Mouse (Mus musculus): Measurements from ENCODE around the gene Kif17. TPM values are rescaled to one million over a fixed set of nuclear protein-coding genes. Genes with fewer than 3 reads are reported as not detected.

The Kif17 gene
- total RNA-seq, 1 experiment, result 0.40 TPM

GRCm38 (mm10) chr4:138344891-138345545, 94.8 kb downstream of the Kif17 start:
- Histone ChIP-seq H3K27ac (ENCODE audit: insufficient read depth, low read depth, low read length, poor library complexity, severe bottlenecking) (no peak overlapping the region), H3K9me3 (ENCODE audit: control insufficient read depth, insufficient read depth, low read depth, low read length) (no peaks in the 10 kb centered on the region), H3K9ac (ENCODE audit: insufficient read depth, low read depth, low read length, poor library complexity, severe bottlenecking) (no peak overlapping the region), H3K4me1 (ENCODE audit: control insufficient read depth in 2 of 2, insufficient read depth in 2 of 2, low read length in 2 of 2, poor library complexity in 1 of 2) (no peaks in the 10 kb centered on the region), H3K4me3 (ENCODE audit: insufficient read depth in 1 of 2, low read depth in 1 of 2, low read length in 2 of 2, poor library complexity in 1 of 2, severe bottlenecking in 1 of 2) (no peak overlapping the region), H3K36me3 (ENCODE audit: control insufficient read depth, insufficient read depth, low read length, poor library complexity, severe bottlenecking) (no peaks in the 10 kb centered on the region)
- in situ Hi-C loops (cut with MboI; ENCODE audit: low sequenced_read_pairs in 2 of 2, unreplicated experiment in 2 of 2), result no loop called here
- DNase-seq (ENCODE audit: low read depth, low spot score), result no peak
- TF ChIP-seq MAFK (IDR thresholded peaks at IDR 0.05; ENCODE audit: insufficient read depth, low read depth, low read length) (no peak), HCFC1 (IDR thresholded peaks at IDR 0.05; ENCODE audit: borderline replicate concordance, insufficient read depth, low read length) (no peak), ZNF384 (IDR thresholded peaks at IDR 0.05; ENCODE audit: low read depth, low read length) (no peak), ZC3H11A (IDR thresholded peaks at IDR 0.05; ENCODE audit: borderline replicate concordance, low read depth, low read length) (no peak), CHD2 (IDR thresholded peaks at IDR 0.05; ENCODE audit: low read depth, low read length) (no peak)

GRCm38 (mm10) chr4:138347280-138347679, 97.0 kb downstream of the Kif17 start:
- no peak overlapping the region for H3K9ac ChIP-seq (ENCODE audit: insufficient read depth, low read depth, low read length, poor library complexity, severe bottlenecking)
- no peak overlapping the region for H3K4me3 ChIP-seq (ENCODE audit: insufficient read depth in 1 of 2, low read depth in 1 of 2, low read length in 2 of 2, poor library complexity in 1 of 2, severe bottlenecking in 1 of 2)
- in situ Hi-C loops (cut with MboI; ENCODE audit: low sequenced_read_pairs in 2 of 2, unreplicated experiment in 2 of 2), result no loop called here
- no peak for DNase-seq (ENCODE audit: low read depth, low spot score)
- TF ChIP-seq ZNF384 (IDR thresholded peaks at IDR 0.05; ENCODE audit: low read depth, low read length), result no peak
- TF ChIP-seq CHD2 (IDR thresholded peaks at IDR 0.05; ENCODE audit: low read depth, low read length), result no peak
- no peaks in the 10 kb centered on the region; a peak in 1 of 4 replicates for H3K4me1 ChIP-seq (ENCODE audit: control insufficient read depth in 2 of 2, insufficient read depth in 2 of 2, low read length in 2 of 2, poor library complexity in 1 of 2)
- no peaks in the 10 kb centered on the region for H3K9me3 ChIP-seq (ENCODE audit: control insufficient read depth, insufficient read depth, low read depth, low read length)
- H3K36me3 ChIP-seq (ENCODE audit: control insufficient read depth, insufficient read depth, low read length, poor library complexity, severe bottlenecking), result no peaks in the 10 kb centered on the region
- H3K27ac ChIP-seq (ENCODE audit: insufficient read depth, low read depth, low read length, poor library complexity, severe bottlenecking), result no peak overlapping the region

- H3K27ac ChIP-seq (ENCODE audit: insufficient read depth, low read depth, low read length, poor library complexity, severe bottlenecking), result no peak overlapping the region
- TF ChIP-seq HCFC1 (IDR thresholded peaks at IDR 0.05; ENCODE audit: borderline replicate concordance, insufficient read depth, low read length) (no peak), ZC3H11A (IDR thresholded peaks at IDR 0.05; ENCODE audit: borderline replicate concordance, low read depth, low read length) (no peak), ZNF384 (IDR thresholded peaks at IDR 0.05; ENCODE audit: low read depth, low read length) (no peak), CHD2 (IDR thresholded peaks at IDR 0.05; ENCODE audit: low read depth, low read length) (no peak), MAFK (IDR thresholded peaks at IDR 0.05; ENCODE audit: insufficient read depth, low read depth, low read length) (no peak)
- in situ Hi-C loops (cut with MboI; ENCODE audit: low sequenced_read_pairs in 2 of 2, unreplicated experiment in 2 of 2), result no loop called here
- no peak for DNase-seq (ENCODE audit: low read depth, low spot score)
- no peak overlapping the region for H3K9ac ChIP-seq (ENCODE audit: insufficient read depth, low read depth, low read length, poor library complexity, severe bottlenecking)
- no peaks in the 10 kb centered on the region for H3K9me3 ChIP-seq (ENCODE audit: control insufficient read depth, insufficient read depth, low read depth, low read length)
- H3K36me3 ChIP-seq (ENCODE audit: control insufficient read depth, insufficient read depth, low read length, poor library complexity, severe bottlenecking), result no peaks in the 10 kb centered on the region
- H3K4me3 ChIP-seq (ENCODE audit: insufficient read depth in 1 of 2, low read depth in 1 of 2, low read length in 2 of 2, poor library complexity in 1 of 2, severe bottlenecking in 1 of 2), result no peak overlapping the region
- no peaks in the 10 kb centered on the region; a peak in 1 of 4 replicates for H3K4me1 ChIP-seq (ENCODE audit: control insufficient read depth in 2 of 2, insufficient read depth in 2 of 2, low read length in 2 of 2, poor library complexity in 1 of 2)
Measured at GRCm38 (mm10) chr4:138348716-138349115, 98.5 kb downstream of the Kif17 start.

Other genes with a start within 250 kb of the Kif17 start
- 27.2 and 31.1 TPM in 2 replicates for gene Hp1bp3, start 34.1 kb upstream of the Kif17 start, total RNA-seq (2012; rRNA removed)
- 2.9 and 4.6 TPM in 2 replicates for gene Sh2d5, start within 50 bp of the Kif17 start, total RNA-seq (2012; rRNA removed)
- 317 and 466 TPM in 2 replicates for gene Ddost, start 54.3 kb downstream of the Kif17 start, total RNA-seq (2012; rRNA removed)
- 13.4 and 14.2 TPM in 2 replicates for gene Pink1, start 75.9 kb downstream of the Kif17 start, total RNA-seq (2012; rRNA removed)
- gene Cda, start 117.6 kb downstream of the Kif17 start, total RNA-seq (2012; rRNA removed), result 1.9 and 3.1 TPM in 2 replicates
- 0.69 and 0.89 TPM in 2 replicates for gene Fam43b, start 146.1 kb downstream of the Kif17 start, total RNA-seq (2012; rRNA removed)
- gene Mul1, start 184.2 kb downstream of the Kif17 start, total RNA-seq (2012; rRNA removed), result 58.4 and 62.3 TPM in 2 replicates
- 1.2 and 1.4 TPM in 2 replicates for gene Camk2n1, start 203.9 kb downstream of the Kif17 start, total RNA-seq (2012; rRNA removed)